Mouse (Mus musculus) neural tube, embryonic 13.5 days (tissue): ENCODE results near the gene Tbc1d32. TPM values are rescaled to one million over a fixed set of nuclear protein-coding genes. Genes with fewer than 3 reads are reported as not detected.

Source experiments
- ATAC-seq: fragments of 200-750 bp; cut with Nextera tagmentation; 2 replicates; pipeline ENCODE4 v1.8.0; 2017; ENCODE audit warnings: low read depth, mild to moderate bottlenecking, moderate TSS enrichment, moderate library complexity
- H3K27ac ChIP-seq: fragments of 300-500 bp; sonication (generic); replicated peaks from 2 replicates; pipeline ENCODE4 v1.5.1; 2015; ENCODE audit warnings: moderate library complexity, mild to moderate bottlenecking, inconsistent platforms
- H3K27me3 ChIP-seq: fragments of 300-500 bp; sonication (generic); 2 replicates; pipeline ENCODE4 v1.6.1; 2015; ENCODE audit warnings: mild to moderate bottlenecking, inconsistent platforms
- H3K36me3 ChIP-seq: fragments of 300-500 bp; sonication (generic); 2 replicates; pipeline ENCODE4 v1.6.1; 2015; ENCODE audit warnings: mild to moderate bottlenecking, inconsistent platforms
- H3K4me1 ChIP-seq: fragments of 300-500 bp; sonication (generic); replicated peaks from 2 replicates; pipeline ENCODE4 v1.6.1; 2015; ENCODE audit warnings: inconsistent platforms
- H3K4me2 ChIP-seq: fragments of 300-500 bp; sonication (generic); 2 replicates; pipeline ENCODE4 v1.6.1; 2015; ENCODE audit warnings: inconsistent platforms, mild to moderate bottlenecking, moderate library complexity
- H3K4me3 ChIP-seq: fragments of 300-500 bp; sonication (generic); 2 replicates; pipeline ENCODE4 v1.5.1; 2015; ENCODE audit warnings: mild to moderate bottlenecking, inconsistent platforms
- H3K9ac ChIP-seq: fragments of 300-500 bp; sonication (generic); 2 replicates; pipeline ENCODE4 v1.6.1; 2015; ENCODE audit warnings: moderate library complexity, mild to moderate bottlenecking, inconsistent platforms
- H3K9me3 ChIP-seq: fragments of 300-500 bp; sonication (generic); 2 replicates; pipeline ENCODE4 v1.6.1; 2016; ENCODE audit warnings: inconsistent platforms
- WGBS: fragments of 180-500 bp; shearing (Covaris S2); methylation state at CpG from one replicate; pipeline ENCODE4 v1.1.7; 2015; 5-methylcytosine and 5-hydroxymethylcytosine counted together
- polyA plus RNA-seq: library from polyadenylated mRNA; unstranded; fragments of >200 nt; fragmentation: Nextera tagmentation; extraction: Ambion mirVana; gene quantifications from 2 replicates; pipeline ENCODE4 v1.2.1, GENCODE M21; 2015

Tbc1d32 gene
- polyA plus RNA-seq, 1 experiment from 2014 or later = 2.3 TPM

DNA sequence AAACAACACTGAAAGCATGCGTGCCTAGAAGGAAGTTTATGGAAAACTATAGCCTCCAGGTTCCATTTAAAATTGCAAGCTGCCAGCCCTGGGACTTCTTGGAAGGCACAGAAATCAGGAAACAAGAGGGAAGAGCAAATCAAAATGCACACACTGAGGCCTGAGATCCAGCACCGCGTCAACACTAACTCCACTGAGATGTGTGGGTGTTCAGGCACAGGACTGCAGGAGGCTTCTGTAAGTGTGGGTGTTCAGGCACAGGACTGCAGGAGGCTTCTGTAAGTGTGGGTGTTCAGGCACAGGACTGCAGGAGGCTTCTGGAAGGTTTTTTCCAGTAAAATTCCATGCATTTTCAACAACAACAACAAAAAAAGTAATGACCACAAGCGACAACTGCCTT lies 62.7 kb downstream of the Tbc1d32 start:
- no peak overlapping the region for H3K27ac ChIP-seq
- no peaks in the 10 kb centered on the region for H3K36me3 ChIP-seq
- 79% methylated on average over 4 of the region's 4 CpGs for WGBS
- no peak for ATAC-seq
- H3K9ac ChIP-seq = no peak overlapping the region
- no peaks in the 10 kb centered on the region for H3K9me3 ChIP-seq
- no peaks in the 10 kb centered on the region for H3K4me1 ChIP-seq
- H3K27me3 ChIP-seq = no peaks in the 10 kb centered on the region
- H3K4me2 ChIP-seq = no peak overlapping the region
- H3K4me3 ChIP-seq = no peak overlapping the region

DNA sequence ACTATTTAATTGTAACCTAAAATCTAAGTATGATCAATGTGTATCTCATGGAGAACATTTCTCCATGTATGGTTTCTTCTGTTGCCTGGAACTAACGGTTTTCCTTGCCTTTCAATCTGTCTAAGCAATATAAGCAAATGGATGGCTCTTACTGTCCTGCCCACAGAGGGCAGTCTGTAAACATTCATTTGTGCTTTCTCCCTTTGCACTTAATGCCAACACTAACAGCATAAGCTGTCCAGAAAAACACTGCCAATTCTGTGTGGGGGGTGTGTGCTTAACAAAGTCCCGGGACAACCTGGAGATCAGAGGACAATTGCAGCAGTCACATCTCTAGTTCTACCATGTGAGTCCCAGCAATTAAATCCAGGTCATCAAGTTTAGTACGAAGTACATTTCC lies 64.1 kb downstream of the Tbc1d32 start:
- WGBS = 60% methylated on average over 3 of the region's 3 CpGs
- no peak for ATAC-seq
- Histone ChIP-seq H3K4me1 (no peaks in the 10 kb centered on the region), H3K4me3 (no peak overlapping the region), H3K27me3 (no peaks in the 10 kb centered on the region), H3K36me3 (no peaks in the 10 kb centered on the region), H3K27ac (no peak overlapping the region), H3K9me3 (no peaks in the 10 kb centered on the region), H3K4me2 (no peak overlapping the region), H3K9ac (no peak overlapping the region)

DNA sequence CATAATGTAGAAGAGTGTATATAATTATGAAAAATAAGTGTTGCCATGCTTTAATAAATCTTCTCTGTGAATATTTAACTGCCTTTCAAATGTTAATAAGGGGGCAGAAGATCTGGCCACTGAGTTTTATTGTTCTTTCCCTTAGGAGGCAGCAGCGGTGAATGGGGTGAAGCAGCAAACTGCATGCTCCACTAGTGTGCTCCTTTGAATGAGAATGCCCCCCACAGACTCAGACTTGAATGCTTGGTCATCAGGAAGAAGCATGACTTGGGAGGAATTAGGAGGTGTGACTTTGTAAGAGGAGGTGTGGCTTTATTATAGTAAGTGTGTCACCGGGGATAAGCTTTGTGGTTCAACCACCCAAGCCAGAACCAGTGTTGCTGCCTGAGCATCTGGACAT lies 69.7 kb downstream of the Tbc1d32 start:
- Histone ChIP-seq H3K27me3 (no peaks in the 10 kb centered on the region), H3K4me2 (no peak overlapping the region), H3K9ac (no peak overlapping the region), H3K36me3 (no peaks in the 10 kb centered on the region), H3K4me3 (no peak overlapping the region), H3K27ac (no peak overlapping the region), H3K4me1 (no peaks in the 10 kb centered on the region), H3K9me3 (no peaks in the 10 kb centered on the region)
- no peak for ATAC-seq
- 15% methylated on average over 2 of the region's 2 CpGs for WGBS

- H3K27ac ChIP-seq = no peak overlapping the region
- H3K9me3 ChIP-seq = no peaks in the 10 kb centered on the region
- 65% methylated on average over 3 of the region's 3 CpGs for WGBS
- H3K4me3 ChIP-seq = no peak overlapping the region
- no peaks in the 10 kb centered on the region for H3K36me3 ChIP-seq
- no peak overlapping the region for H3K4me2 ChIP-seq
- H3K4me1 ChIP-seq = no peaks in the 10 kb centered on the region
- ATAC-seq = no peak
- no peak overlapping the region for H3K9ac ChIP-seq
- no peaks in the 10 kb centered on the region for H3K27me3 ChIP-seq
Observed at GRCm38 (mm10) chr10:56158207-56158606, 70.3 kb downstream of the Tbc1d32 start.

DNA sequence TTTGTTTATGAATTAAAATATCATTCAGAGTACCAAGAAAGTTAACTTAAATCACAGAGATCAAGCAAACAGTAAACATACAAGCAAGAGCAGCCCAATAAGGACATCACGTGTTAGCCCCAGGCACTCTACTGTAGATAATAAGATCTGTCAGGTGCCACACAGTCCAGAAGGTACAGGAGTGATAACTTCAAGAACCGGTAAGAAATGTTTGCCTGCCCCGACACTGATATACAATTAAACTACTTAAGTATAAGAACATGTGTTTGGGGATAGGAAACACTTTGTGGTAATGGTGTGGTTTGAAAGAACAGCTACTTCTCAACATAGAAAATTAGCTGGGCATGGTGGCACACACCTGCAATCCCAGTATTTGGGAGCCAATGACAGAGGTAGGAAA lies 71.5 kb downstream of the Tbc1d32 start:
- H3K27me3 ChIP-seq = no peaks in the 10 kb centered on the region
- no peaks in the 10 kb centered on the region for H3K4me1 ChIP-seq
- no peak overlapping the region for H3K27ac ChIP-seq
- WGBS = 92% methylated on average over 3 of the region's 3 CpGs
- no peak overlapping the region for H3K4me2 ChIP-seq
- H3K36me3 ChIP-seq = no peaks in the 10 kb centered on the region
- no peaks in the 10 kb centered on the region for H3K9me3 ChIP-seq
- H3K9ac ChIP-seq = no peak overlapping the region
- ATAC-seq = no peak
- no peak overlapping the region for H3K4me3 ChIP-seq

GRCm38 (mm10) chr10:56148920-56149319 lies 79.6 kb downstream of the Tbc1d32 start:
- no peak overlapping the region for H3K27ac ChIP-seq
- no peak for ATAC-seq
- H3K9me3 ChIP-seq = no peaks in the 10 kb centered on the region

GRCm38 (mm10) chr10:56137191-56137590 lies 91.3 kb downstream of the Tbc1d32 start:
- Histone ChIP-seq H3K36me3 (no peaks in the 10 kb centered on the region), H3K9me3 (no peaks in the 10 kb centered on the region), H3K27ac (no peak overlapping the region), H3K4me1 (no peaks in the 10 kb centered on the region), H3K9ac (no peak overlapping the region), H3K4me2 (no peak overlapping the region), H3K27me3 (no peaks in the 10 kb centered on the region), H3K4me3 (no peak overlapping the region)
- ATAC-seq = no peak
- 95% methylated on average over 5 of the region's 5 CpGs for WGBS

More at GRCm38 (mm10) chr10:56148920-56149319, 79.6 kb downstream of the Tbc1d32 start:
- Histone ChIP-seq H3K4me1 (no peaks in the 10 kb centered on the region), H3K27me3 (no peaks in the 10 kb centered on the region), H3K4me2 (no peak overlapping the region), H3K4me3 (no peak overlapping the region), H3K36me3 (no peaks in the 10 kb centered on the region), H3K9ac (no peak overlapping the region)
- WGBS = 88% methylated on average over 3 of the region's 3 CpGs

DNA sequence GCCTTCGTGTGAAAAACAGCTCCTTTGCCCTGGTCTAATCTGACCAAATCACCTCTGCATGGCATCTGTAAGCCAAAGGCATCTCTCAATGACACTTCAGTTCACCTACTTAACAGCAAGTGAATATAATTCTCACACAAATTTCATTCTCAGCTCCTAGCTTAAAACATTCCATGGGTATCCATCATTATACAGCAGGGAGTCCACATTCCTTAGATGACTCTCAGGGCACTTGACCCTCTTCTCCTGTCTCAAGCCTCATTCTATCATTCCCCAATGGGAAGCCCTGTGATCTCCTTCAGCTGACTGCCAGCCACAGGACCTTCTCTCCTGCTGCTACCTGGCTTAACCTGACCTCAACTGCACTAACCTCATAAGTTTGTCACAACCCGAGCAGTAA lies 98.8 kb downstream of the Tbc1d32 start:
- no peak overlapping the region for H3K9ac ChIP-seq
- H3K4me1 ChIP-seq = no peaks in the 10 kb centered on the region
- 78% methylated on average over 2 of the region's 2 CpGs for WGBS
- H3K27me3 ChIP-seq = no peaks in the 10 kb centered on the region
- no peak overlapping the region for H3K27ac ChIP-seq
- H3K36me3 ChIP-seq = no peaks in the 10 kb centered on the region
- no peak overlapping the region for H3K4me3 ChIP-seq
- H3K9me3 ChIP-seq = no peaks in the 10 kb centered on the region
- H3K4me2 ChIP-seq = no peak overlapping the region
- ATAC-seq = no peak

DNA sequence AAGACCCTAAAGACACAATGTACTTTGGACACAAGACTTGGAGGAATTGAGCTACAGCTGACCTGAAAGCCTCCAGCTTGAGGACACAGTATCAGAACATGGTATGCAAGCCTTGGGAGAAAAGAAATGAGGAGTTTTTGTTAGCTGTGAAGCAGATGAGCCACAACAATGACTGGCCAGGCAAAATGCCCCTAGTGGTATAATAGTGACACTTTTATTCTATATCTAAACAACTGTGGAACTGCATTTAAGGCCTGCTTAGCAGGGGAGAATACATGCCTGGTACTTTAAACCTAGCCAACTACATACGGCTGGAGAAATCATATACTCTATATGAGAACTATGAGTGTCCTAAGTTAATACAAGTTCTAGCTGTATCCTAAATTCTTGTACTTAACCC lies 101.5 kb downstream of the Tbc1d32 start:
- Histone ChIP-seq H3K4me1 (no peaks in the 10 kb centered on the region), H3K4me3 (no peak overlapping the region), H3K36me3 (no peaks in the 10 kb centered on the region), H3K9ac (no peak overlapping the region), H3K27ac (no peak overlapping the region), H3K4me2 (no peak overlapping the region), H3K9me3 (no peaks in the 10 kb centered on the region), H3K27me3 (no peaks in the 10 kb centered on the region)
- 93% methylated on average over 1 of the region's 1 CpGs for WGBS
- ATAC-seq = no peak

GRCm38 (mm10) chr10:56115636-56116180 lies 112.8 kb downstream of the Tbc1d32 start:
- peak overlapping the region; percentile 90 for H3K4me2 ChIP-seq
- H3K36me3 ChIP-seq = no peaks in the 10 kb centered on the region
- 9% methylated on average over 23 of the region's 27 CpGs for WGBS
- peak overlapping the region; percentile 57 for H3K4me3 ChIP-seq
- peaks cover 10% of the 10 kb centered on the region for H3K4me1 ChIP-seq
- no peaks in the 10 kb centered on the region for H3K9me3 ChIP-seq
- no peaks in the 10 kb centered on the region for H3K27me3 ChIP-seq
- peak; percentile 89 for ATAC-seq
- H3K27ac ChIP-seq = peak overlapping the region; percentile 92
- H3K9ac ChIP-seq = peak overlapping the region; percentile 87

DNA sequence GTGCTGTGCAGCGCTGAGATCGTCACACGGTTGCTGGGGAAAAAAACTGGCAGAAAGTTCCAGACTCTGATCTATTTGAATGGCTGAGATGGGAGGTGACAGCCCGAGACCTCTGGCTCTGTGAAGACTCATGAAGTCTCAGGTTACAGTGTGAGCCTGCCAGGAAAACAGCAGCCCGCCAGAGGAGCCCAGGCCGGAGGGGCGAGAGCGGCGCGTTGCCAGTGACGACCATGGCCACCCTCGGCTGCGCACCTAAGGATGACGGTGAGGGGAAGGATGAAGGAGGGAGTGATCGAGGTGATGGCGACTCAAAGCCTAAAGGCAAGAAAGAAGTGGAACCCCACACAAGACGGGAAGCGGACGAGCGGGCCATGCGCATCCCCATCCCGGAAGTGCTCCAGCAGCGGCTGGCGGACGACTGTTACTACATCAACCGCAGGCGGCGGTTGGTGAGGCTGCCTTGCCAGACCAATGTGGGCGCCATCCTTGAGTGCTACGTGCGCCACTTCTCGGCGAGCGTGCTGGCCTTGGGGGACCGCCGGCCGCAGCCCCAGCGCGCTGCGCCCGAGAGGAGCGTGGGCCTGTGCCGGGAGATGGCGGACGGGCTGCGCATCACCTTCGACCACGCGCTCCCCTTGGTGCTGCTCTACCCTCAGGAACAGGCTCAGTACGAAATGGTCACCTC lies 113.4 kb downstream of the Tbc1d32 start:
- Histone ChIP-seq H3K4me3 (peak overlapping the region; percentile 57), H3K27ac (peak overlapping the region; percentile 92), H3K9ac (peak overlapping the region; percentile 87), H3K4me1 (peaks cover 10% of the 10 kb centered on the region), H3K27me3 (no peaks in the 10 kb centered on the region), H3K4me2 (peak overlapping the region; percentile 90), H3K9me3 (no peaks in the 10 kb centered on the region), H3K36me3 (no peaks in the 10 kb centered on the region)
- under 1% methylated on average over 43 of the region's 50 CpGs for WGBS
- peak; percentile 96 for ATAC-seq

DNA sequence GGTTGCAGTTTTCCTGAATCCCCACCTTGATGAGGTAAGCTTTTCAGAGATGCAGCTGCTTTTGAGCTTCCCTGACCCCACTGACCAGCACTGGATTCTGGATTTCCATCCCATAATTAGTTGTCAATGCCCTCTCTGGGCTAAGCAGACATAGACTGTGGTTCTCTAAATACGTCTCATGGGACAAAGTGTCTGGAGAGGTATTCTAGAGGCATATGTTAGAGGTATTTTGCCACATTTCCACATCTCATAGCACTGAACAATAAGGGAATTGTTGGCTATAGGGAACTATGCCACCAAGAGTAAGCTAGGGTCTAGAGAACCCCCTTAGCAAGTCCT lies 121.5 kb downstream of the Tbc1d32 start:
- Histone ChIP-seq H3K27me3 (no peaks in the 10 kb centered on the region), H3K4me3 (peak overlapping the region; percentile 23), H3K4me1 (peaks cover 5% of the 10 kb centered on the region; the same call in 1 of the 2 replicates), H3K9me3 (no peaks in the 10 kb centered on the region), H3K9ac (peak overlapping the region; percentile 31; the same call in 1 of the 2 replicates), H3K27ac (no peak overlapping the region), H3K36me3 (no peaks in the 10 kb centered on the region), H3K4me2 (peak overlapping the region; percentile 38)
- 39% methylated on average over 1 of the region's 1 CpGs for WGBS
- ATAC-seq = peak; percentile 19; the same call in 1 of the 2 replicates
